Mouse (Mus musculus) liver, embryonic 14.5 days (tissue): ENCODE results near the gene Gng7.

Experiments used
- CTCF ChIP-seq: IDR thresholded peaks from 2 replicates; pipeline ENCODE4 v1.5.1; 2016; ENCODE audit warnings: antibody characterized with exemption, low read depth, control low read depth
- EP300 ChIP-seq: IDR thresholded peaks from 2 replicates; pipeline ENCODE4 v1.6.1; 2016; ENCODE audit warnings: antibody characterized with exemption, low read depth

DNA sequence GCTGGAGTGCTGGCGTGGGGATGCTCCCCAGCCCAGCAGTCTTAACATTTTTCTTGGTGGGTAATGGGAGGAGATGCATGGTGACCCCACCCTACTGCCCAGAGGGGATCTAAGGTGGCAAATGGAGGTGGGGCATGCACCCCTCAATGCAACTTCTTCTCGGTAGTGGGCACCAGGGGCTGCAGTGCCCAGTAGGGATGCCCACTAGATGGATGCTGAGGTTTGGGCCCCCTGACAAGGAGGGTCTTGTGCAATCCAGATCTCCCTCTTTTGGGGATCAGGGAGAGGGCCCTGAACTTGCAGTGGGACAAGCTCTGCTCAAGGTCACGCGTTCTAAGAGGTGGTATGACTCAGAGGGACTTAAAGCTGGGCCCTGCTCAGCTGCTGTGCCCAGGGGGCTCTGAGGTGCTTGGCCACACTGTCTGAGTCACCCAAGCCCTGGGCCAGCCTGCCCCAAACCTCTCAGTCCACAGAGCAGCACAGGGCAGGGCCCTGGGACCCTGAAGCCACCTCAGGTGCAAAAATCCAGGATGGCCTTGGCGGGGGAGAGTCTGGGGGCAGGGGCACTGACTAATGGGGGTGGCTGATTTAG is 9.7 kb upstream of the Gng7 start:
- no peak for TF ChIP-seq EP300
- no peak for TF ChIP-seq CTCF
